Mouse (Mus musculus) liver, embryonic 14.5 days (tissue): ENCODE measurements around the gene Dhrs11. TPM values are rescaled to one million over a fixed set of nuclear protein-coding genes. Genes with fewer than 3 reads are reported as not detected.
A peak's percentile ranks its signal among the peaks of the same experiment; 100 is the strongest.

Source experiments
- ATAC-seq: fragments of 200-750 bp; cut with Nextera tagmentation; 2 replicates; pipeline ENCODE4 v1.8.0; 2017; ENCODE audit warnings: moderate number of reproducible peaks, mild to moderate bottlenecking, moderate library complexity; ENCODE audit not compliant: insufficient read depth
- DNase-seq, 3 experiments: peaks; one replicate each; pipeline ENCODE4 v3.0.0-alpha.2; 2012 to 2013; ENCODE audit warnings: low read depth in 3 of 3, low spot score in 3 of 3
- H3K27ac ChIP-seq: fragments of 300-500 bp; sonication (generic); 2 replicates; pipeline ENCODE4 v1.5.1; 2014; ENCODE audit warnings: moderate library complexity, mild to moderate bottlenecking, control low read depth, inconsistent platforms
- H3K27me3 ChIP-seq: fragments of 300-500 bp; sonication (generic); 2 replicates; pipeline ENCODE4 v1.6.1; 2014; ENCODE audit warnings: mild to moderate bottlenecking, low read length, moderate library complexity; ENCODE audit not compliant: control insufficient read depth, insufficient read depth
- H3K36me3 ChIP-seq: fragments of 300-500 bp; sonication (generic); replicated peaks from 2 replicates; pipeline ENCODE4 v1.6.1; 2014; ENCODE audit warnings: low read depth; ENCODE audit not compliant: control insufficient read depth, insufficient read depth
- H3K4me1 ChIP-seq, 2 experiments: fragments of 200-500 bp in 1 of 2; fragments of 300-500 bp in 1 of 2; sonication (generic) in 1 of 2; replicated peaks; 2 replicates each; pipeline ENCODE4 v1.6.1; 2012 to 2014; ENCODE audit warnings: antibody characterized with exemption in 1 of 2, inconsistent platforms in 1 of 2, low read length in 1 of 2; ENCODE audit not compliant: control insufficient read depth in 2 of 2, insufficient read depth in 2 of 2
- H3K4me2 ChIP-seq: fragments of 300-500 bp; sonication (generic); 2 replicates; pipeline ENCODE4 v1.6.1; 2014; ENCODE audit warnings: low read depth, mild to moderate bottlenecking, control low read depth, moderate library complexity
- H3K4me3 ChIP-seq, 2 experiments: fragments of 200-500 bp in 1 of 2; fragments of 300-500 bp in 1 of 2; sonication (generic) in 1 of 2; 2 replicates each; pipeline ENCODE4 v1.5.1; 2012 to 2014; ENCODE audit warnings: low read depth in 2 of 2, low read length in 2 of 2, mild to moderate bottlenecking in 2 of 2, control low read depth in 1 of 2, inconsistent platforms in 1 of 2, moderate library complexity in 1 of 2; ENCODE audit not compliant: insufficient read depth in 1 of 2
- H3K9ac ChIP-seq: fragments of 300-500 bp; sonication (generic); replicated peaks from 2 replicates; pipeline ENCODE4 v1.6.1; 2014; ENCODE audit warnings: mild to moderate bottlenecking, control low read depth, moderate library complexity
- H3K9me3 ChIP-seq: fragments of 300-500 bp; sonication (generic); 2 replicates; pipeline ENCODE4 v1.6.1; 2016; ENCODE audit warnings: low read length, mixed read lengths; ENCODE audit not compliant: control insufficient read depth
- CTCF ChIP-seq: IDR thresholded peaks from 2 replicates; pipeline ENCODE4 v1.5.1; 2016; ENCODE audit warnings: antibody characterized with exemption, low read depth, control low read depth
- EP300 ChIP-seq: IDR thresholded peaks from 2 replicates; pipeline ENCODE4 v1.6.1; 2016; ENCODE audit warnings: antibody characterized with exemption, low read depth
- WGBS: fragments of 180-500 bp; shearing (Covaris S2); extraction: QIAGEN DNeasy Blood & Tissue Kit; methylation state at CpG from one replicate; pipeline ENCODE4 v1.1.7; 2014; ENCODE audit not compliant: insufficient replicate concordance; 5-methylcytosine and 5-hydroxymethylcytosine counted together
- polyA plus RNA-seq, 2 experiments: library from polyadenylated mRNA; depleted of rRNA in 1 of 2; stranded (reverse) in 1 of 2; unstranded in 1 of 2; fragments of >200 nt; fragmentation: Nextera tagmentation in 1 of 2; extraction: Ambion mirVana in 1 of 2; gene quantifications; 2 replicates each; pipeline versions ENCODE4 v1.2.1 to v1.2.3; 2012 to 2014

Dhrs11 gene
- polyA plus RNA-seq, 2 experiments, result 201 to 211 TPM

DNA sequence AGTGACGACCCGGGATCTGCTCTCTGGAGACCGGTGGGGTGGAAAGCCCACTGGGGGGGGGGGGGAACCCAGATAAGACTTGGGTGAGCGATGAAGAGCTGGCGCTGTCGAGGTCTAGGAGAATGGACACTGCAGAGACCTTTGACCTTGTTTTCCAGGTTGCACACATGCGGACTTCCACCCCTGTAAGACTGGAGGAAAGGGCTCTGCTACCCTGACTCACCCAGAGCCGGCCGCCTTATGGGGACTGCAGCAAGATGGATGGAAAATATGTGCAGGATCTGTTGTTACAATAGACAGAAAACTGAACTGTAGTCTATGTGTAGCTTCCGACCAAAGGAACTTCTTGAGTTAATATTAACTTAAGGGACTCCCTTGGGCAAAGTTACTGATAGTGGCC is 42.3 kb upstream of the Dhrs11 start:
- peaks cover 17 to 27% of the 10 kb centered on the region in 2 experiments for H3K4me1 ChIP-seq
- H3K27ac ChIP-seq, result peak overlapping the region; percentile 88
- peak overlapping the region; percentile 99 for H3K9ac ChIP-seq
- ATAC-seq, result peak; percentile 38
- peak overlapping the region; percentile 84 to 93 for H3K4me3 ChIP-seq
- H3K27me3 ChIP-seq, result no peaks in the 10 kb centered on the region
- TF ChIP-seq CTCF, result no peak
- no peak for TF ChIP-seq EP300
- H3K4me2 ChIP-seq, result peak overlapping the region; percentile 89
- 0% methylated on average over 10 of the region's 10 CpGs for whole genome bisulfite sequencing
- peaks cover 14% of the 10 kb centered on the region for H3K36me3 ChIP-seq
- peak in 2 of 3 experiments; percentile 50 to 52 for DNase-seq
- no peaks in the 10 kb centered on the region for H3K9me3 ChIP-seq

DNA sequence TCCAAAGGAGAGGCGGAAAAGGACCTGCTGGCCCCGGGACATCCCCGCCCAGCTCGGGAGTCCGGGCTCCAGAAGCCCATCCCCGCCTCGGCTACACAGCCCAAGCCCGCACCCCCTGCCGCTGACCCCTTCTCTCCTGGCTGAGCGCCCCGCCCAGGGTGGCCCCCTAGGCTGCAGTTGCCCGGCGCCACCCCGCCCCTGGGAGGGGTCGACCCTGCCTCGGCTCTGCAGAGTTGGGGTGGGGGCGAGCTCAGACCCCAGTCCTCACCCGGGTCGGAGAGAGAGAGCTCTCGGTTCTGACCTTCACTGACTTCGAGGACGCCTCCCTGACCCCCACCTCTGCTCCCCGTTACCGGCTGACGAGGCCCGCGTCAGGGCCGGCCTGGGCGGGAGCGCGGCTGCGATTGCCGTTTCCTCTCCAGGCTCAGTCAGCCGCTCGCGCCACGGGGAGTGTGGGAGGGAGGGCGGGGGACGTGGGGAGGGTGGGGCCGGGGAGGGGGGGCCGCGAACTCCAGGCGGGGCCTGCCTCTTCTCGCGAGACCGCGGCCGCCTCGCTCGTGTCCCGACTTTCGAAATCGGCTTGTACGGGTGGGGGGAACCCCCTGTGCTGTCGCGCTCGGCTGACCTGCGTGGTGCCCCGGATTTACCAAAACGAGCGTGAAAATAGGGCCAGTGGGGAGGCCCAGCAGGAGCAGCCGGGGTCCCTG is 41.7 kb upstream of the Dhrs11 start, which contains the start of gene Ggnbp2:
Gene Ggnbp2, minus strand, starts transcription at position 481 of the 707 bp plus-strand sequence.
- H3K27me3 ChIP-seq, result no peaks in the 10 kb centered on the region
- 0% methylated on average over 50 of the region's 62 CpGs for WGBS
- ATAC-seq, result peak; percentile 80
- TF ChIP-seq CTCF (no peak), EP300 (peak; percentile 47)
- H3K36me3 ChIP-seq, result peaks cover 15% of the 10 kb centered on the region
- peaks cover 19 to 30% of the 10 kb centered on the region in 2 experiments for H3K4me1 ChIP-seq
- H3K27ac ChIP-seq, result peak within 1 kb of the TSS; percentile 88
- peak within 1 kb of the TSS; percentile 84 to 93 for H3K4me3 ChIP-seq
- peak within 1 kb of the TSS; percentile 89 for H3K4me2 ChIP-seq
- DNase-seq, result peak; percentile 82 to 86 (median 85)
- H3K9ac ChIP-seq, result peak within 1 kb of the TSS; percentile 99
- H3K9me3 ChIP-seq, result no peaks in the 10 kb centered on the region

DNA sequence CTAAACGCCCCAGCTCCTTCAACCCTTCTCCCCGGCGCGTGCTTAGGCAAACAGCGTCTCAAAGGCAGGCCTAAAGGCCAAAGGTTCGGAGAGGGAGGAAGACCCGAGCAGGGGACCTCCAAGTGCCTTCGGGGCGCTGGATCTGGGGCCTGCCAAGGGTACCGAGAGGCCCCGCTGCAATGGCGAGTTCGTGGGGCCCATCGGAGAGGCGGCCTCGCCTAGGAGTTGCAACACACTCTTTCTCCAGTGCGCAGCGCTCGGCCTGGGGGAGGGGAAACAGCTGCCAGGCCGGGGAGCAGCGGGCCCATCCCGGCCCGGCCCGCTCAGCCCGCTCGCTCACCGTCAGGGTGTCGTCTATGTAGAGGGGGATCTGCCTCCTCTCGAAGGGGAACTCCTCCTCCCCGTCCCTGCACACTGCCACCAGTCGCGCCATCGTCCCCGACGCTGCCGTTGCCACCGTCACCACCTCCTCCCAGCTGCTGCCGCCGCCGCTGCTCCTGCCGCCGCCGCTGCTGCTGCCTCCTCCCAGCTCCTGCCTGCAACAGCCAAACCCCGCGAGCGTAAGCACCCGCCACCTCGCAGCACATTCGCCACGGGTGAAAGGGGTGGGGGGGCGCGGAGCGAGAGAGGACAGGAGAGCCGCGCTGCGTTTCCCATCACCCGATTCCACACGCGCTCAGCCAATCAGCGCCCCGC is 40.9 kb upstream of the Dhrs11 start:
- H3K4me1 ChIP-seq, result peaks cover 24 to 33% of the 10 kb centered on the region in 2 experiments
- H3K9ac ChIP-seq, result peak overlapping the region; percentile 99
- H3K4me3 ChIP-seq, result peak overlapping the region; percentile 81 to 93
- H3K4me2 ChIP-seq, result peak overlapping the region; percentile 80
- peak; percentile 56 for ATAC-seq
- peak overlapping the region; percentile 88 for H3K27ac ChIP-seq
- TF ChIP-seq EP300 (no peak), CTCF (no peak)
- WGBS, result under 1% methylated on average over 57 of the region's 61 CpGs
- peaks cover 18% of the 10 kb centered on the region for H3K36me3 ChIP-seq
- H3K27me3 ChIP-seq, result no peaks in the 10 kb centered on the region
- no peaks in the 10 kb centered on the region for H3K9me3 ChIP-seq
- DNase-seq, result peak; percentile 74 to 83 (median 80)

DNA sequence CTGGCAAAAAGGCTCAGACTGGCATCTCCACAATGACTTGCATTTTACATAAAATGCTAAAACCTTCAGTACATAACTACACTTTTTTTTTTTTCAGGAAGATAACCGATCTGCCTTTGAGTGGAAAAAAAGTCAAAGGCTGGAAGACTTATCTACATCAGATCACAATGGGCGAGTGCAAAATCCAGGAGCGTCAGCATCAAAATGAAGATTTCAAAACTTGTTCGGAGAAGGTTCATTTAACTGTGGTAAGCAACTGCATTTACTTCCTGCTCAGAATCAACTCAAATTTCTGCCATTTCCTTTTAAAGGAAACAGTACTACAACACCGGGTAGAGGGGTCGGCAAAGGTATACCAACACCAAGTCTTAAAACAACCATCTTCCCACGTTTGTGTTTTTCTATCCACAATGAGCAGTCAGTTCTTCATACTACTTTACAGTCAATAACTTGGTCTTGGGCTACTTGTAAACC is 40.0 kb upstream of the Dhrs11 start:
- H3K9ac ChIP-seq, result peak overlapping the region; percentile 99
- no peak for TF ChIP-seq CTCF
- no peak for TF ChIP-seq EP300
- H3K9me3 ChIP-seq, result no peaks in the 10 kb centered on the region
- peak overlapping the region; percentile 81 to 93 for H3K4me3 ChIP-seq
- peak overlapping the region; percentile 88 for H3K27ac ChIP-seq
- no peak for ATAC-seq
- whole genome bisulfite sequencing, result under 1% methylated on average over 7 of the region's 7 CpGs
- no peaks in the 10 kb centered on the region for H3K27me3 ChIP-seq
- H3K4me2 ChIP-seq, result peak overlapping the region; percentile 80
- peaks cover 23 to 28% of the 10 kb centered on the region in 2 experiments for H3K4me1 ChIP-seq
- DNase-seq, result peak in 1 of 3 experiments; percentile 49
- peaks cover 24% of the 10 kb centered on the region for H3K36me3 ChIP-seq

DNA sequence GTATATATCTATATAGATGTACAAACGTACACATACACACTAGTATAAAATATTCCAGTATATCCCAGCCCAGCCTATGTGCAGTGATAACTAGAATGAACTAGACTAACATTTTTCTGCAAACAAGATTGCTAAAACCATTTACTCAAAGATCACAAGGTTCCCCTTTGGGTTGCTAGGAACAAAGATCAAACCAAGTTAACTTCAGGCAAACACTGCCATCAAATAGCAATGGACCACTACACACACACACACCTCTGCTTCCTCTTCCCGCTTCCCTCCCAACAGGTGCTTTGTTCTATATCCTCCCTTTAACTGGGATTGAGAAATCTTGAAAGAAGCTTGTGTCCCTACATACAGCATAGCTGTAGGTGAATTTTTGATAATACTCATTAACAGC is 38.8 kb upstream of the Dhrs11 start:
- ATAC-seq, result no peak
- peaks cover 28% of the 10 kb centered on the region for H3K36me3 ChIP-seq
- DNase-seq, result no peak
- 76% methylated on average over 2 of the region's 2 CpGs for WGBS
- H3K4me2 ChIP-seq, result peak overlapping the region; percentile 80
- H3K27me3 ChIP-seq, result no peaks in the 10 kb centered on the region
- no peaks in the 10 kb centered on the region for H3K9me3 ChIP-seq
- TF ChIP-seq EP300, result no peak
- no peak for TF ChIP-seq CTCF
- H3K4me3 ChIP-seq, result peak overlapping the region; percentile 69 to 93
- peak overlapping the region; percentile 45 for H3K9ac ChIP-seq
- peak overlapping the region; percentile 6; the same call in 1 of the 2 replicates for H3K27ac ChIP-seq
- peaks cover 16 to 20% of the 10 kb centered on the region in 2 experiments for H3K4me1 ChIP-seq
